Mouse (Mus musculus) cerebellum, adult 9-11 months (tissue): Measurements from ENCODE around the gene Pibf1.

Experiments
- DNase-seq: peaks from one replicate; pipeline ENCODE4 v3.0.0; 2022

Gene Pibf1

DNA sequence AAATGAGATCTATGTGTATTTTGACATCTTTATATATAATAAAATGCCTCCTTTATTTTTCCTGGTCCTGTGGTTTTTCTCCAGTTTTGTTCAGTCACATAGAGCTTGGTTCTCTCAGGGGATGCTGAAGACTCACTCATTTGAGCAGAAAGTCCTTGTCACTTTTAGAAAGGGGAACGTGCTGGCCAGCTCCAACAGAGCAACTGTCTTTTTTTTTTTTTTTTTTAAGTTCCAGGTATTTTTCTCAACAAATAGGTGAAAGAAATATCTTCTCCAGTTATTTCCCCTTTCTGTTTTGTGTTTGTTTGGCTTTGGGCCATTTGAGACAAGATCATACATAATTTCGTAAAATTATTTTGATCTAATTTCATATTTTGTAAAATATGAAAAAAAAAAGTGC lies 174.8 kb downstream of the Pibf1 start:
- DNase-seq = no peak

DNA sequence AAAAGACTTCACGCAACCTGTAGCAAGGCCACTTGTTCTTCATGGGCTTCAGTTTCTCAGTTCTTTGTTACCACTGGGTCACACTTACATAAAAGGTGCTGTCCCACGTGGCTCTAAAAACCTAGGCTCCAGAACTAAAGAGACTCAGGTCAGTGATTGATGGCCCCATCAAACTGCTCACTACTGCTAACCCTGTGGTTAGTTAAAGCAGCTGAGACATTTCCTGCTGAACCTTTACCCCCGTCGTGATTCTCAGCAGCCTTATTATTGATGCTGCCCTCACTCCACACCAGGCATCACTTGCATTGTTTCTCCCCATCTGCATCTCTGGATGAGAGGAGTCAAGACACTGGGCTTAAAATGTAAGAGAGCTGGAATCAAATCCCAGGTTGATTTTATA lies 176.6 kb downstream of the Pibf1 start:
- no peak for DNase-seq

GRCm38 (mm10) chr14:99278312-99278711 lies 179.1 kb downstream of the Pibf1 start:
- DNase-seq = no peak

DNA sequence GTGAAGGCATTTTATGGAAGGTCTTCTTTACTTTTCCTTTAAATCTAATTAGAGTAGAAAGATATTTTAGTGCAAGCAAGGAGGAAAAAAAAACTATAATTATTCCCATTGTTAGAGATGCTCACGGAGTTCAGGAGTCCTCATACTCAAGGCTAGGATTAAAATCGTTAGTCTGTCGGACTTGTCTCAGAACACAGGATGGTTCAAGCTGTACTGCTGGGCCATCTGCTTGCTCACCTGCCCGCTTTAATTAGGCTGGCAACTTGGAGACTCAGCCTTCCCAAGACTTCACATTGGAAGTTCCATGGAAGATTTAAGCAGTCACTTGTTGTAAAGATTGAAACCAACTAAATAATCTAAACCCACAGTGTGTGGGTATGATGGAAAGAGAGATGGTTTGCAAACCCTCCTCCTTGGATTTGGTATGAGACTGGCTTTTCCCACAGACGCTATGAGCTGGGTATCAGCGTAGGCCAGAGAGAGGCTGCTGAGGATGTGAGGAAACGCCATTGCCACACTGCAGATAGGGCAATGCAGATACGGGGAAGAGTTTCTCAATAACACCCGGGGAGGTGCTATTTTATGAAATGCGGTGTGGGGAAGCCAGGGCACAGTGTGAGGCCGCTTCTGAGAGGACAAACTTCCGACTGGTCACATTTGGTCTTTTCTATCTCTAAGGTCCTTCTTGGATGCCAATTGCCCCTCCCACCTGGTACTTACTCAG lies 179.7 kb downstream of the Pibf1 start:
- DNase-seq = no peak

DNA sequence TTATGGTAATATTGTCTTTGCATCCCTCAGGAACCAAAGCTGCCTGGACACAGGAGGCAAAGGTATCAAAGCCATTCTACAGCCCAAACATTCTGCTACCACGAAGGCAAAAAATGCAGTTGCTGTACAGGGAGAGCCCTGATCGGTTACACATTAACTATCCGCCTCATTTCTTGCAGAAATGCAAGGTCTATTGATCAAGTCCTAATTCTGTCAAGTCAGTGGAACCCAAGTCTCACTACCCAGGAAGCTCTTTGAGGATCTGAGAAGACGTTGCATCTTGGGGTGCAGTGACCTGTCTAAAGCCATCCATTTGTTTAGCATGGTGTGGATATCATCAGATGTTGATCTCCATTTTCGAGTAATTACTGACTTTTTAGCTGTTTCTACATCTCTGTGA lies 181.2 kb downstream of the Pibf1 start:
- DNase-seq = no peak

DNA sequence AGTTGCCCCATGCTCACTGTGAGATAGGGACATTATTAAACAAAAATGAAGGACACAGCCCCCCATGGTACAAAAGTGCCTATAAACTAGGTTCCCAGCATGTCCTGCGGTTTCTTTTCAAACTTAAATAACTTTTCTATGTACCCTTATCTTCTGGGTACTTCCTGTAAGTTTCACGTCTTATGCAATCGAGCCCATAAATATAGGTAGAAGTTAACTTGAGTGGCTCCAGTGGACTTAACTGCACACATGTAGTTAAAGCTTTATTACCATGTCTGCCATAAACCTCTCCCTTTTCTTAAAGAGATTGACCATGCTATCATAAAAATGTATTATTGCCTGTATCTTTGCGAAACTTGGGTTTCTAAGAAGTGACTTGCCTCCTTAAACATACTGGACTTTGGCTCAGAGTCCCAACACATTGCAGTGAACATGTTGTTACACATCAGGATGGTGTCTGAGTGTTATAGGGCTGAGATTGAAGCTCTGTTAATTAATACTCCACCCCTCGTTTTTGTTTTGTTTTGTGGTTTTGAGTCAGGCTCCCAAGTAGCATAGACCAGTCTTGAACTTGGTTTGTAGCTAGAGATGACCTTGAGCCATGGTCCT lies 181.7 kb downstream of the Pibf1 start:
- DNase-seq = no peak

- DNase-seq = no peak
Observed at GRCm38 (mm10) chr14:99285486-99285885, 186.3 kb downstream of the Pibf1 start.

DNA sequence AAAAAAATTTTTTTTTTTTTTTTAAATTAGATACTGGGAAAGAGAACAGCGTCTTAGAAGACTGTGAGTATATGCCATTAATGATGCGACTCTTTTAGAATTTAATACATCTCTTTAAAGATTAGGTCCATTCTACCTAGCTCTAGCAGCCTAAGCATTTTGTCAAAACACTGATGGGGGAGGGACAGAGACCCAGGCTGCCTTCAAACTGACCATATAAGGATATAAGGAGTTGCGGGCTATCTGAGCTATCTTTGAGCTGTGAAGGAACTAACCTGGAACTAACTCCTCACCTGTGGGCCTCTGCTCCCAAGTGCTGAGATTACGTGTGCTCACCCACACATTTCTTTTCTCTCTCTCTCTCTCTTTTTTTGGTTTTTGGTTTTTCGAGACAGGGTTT lies 193.0 kb downstream of the Pibf1 start:
- DNase-seq = no peak

- DNase-seq = no peak
Observed at GRCm38 (mm10) chr14:99294424-99294823, 195.2 kb downstream of the Pibf1 start.

DNA sequence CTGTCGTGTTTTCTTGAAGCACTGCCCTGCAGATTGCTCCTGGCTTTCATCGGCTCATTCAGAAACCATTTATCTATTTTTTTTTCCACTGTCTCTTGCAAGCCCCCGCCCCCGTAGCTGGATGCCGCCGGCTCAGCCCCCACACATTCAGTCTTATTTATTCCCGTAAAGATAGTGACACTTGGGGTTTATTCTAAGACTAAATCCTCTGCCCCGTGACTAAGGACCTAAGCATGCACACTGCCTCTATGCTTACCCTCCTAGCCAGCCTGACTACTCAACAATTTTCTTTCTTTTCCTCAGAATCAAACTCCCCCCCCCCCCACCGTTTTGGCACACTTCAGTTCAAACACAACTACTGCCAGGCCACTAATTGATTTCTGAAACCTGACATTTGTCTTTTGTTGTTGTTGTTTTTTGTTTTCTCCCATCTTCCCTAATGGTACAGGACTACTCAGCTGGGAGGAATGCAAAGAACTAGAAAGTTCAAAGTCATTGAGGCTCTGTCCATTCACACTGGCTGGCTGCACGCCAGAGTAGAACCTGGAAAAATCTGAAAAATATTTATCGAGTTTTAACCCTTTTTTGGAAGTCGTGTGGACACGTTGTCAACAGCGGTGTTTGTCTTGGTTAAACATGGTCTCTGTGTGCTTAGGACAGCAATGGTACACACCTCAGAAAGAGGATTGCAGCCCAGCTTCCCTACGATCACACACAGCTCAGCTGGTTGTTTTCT lies 196.6 kb downstream of the Pibf1 start:
- DNase-seq = no peak

- DNase-seq = peak; percentile 72
Observed at GRCm38 (mm10) chr14:99298385-99299021, 199.3 kb downstream of the Pibf1 start, which contains the start of gene Klf5. Gene Klf5, plus strand, starts transcription at chr14:99298691.

- DNase-seq = peak; percentile 21
Observed at GRCm38 (mm10) chr14:99299022-99299481, 199.8 kb downstream of the Pibf1 start.

DNA sequence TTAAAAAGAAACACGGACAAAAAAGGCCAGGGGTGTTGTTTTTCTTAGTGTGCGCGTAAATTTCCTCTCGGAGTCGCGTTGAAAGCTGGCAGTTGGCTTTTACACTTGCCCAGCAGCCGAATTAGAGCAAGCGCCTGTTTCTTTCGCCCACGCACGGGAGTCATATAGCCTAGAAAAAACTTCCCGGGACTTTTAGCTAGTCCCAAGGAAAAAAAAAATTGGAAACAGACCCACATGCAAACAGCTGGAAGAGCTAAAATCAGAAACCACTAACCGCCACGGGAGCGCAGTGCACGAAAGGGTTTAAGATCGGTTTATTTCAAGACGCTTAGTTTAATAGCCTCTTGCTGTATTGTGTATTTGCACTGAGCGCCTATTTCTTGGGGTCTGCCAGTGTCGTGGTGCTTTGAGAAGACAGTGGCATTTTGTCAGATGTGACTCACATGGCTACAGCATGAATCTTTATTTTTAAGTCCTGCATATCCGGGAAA lies 200.5 kb downstream of the Pibf1 start:
- DNase-seq = no peak

GRCm38 (mm10) chr14:99301472-99301871 lies 202.2 kb downstream of the Pibf1 start:
- no peak for DNase-seq
